Mouse (Mus musculus) liver, embryonic 15.5 days (tissue): Measurements from ENCODE around the gene Gm5678. TPM values are rescaled to one million over a fixed set of nuclear protein-coding genes. Genes with fewer than 3 reads are reported as not detected.

Source experiments
- ATAC-seq: fragments of 200-750 bp; cut with Nextera tagmentation; 2 replicates; pipeline ENCODE4 v1.8.0; 2017; ENCODE audit warnings: moderate number of reproducible peaks, mild to moderate bottlenecking, moderate library complexity; ENCODE audit not compliant: insufficient read depth
- H3K27ac ChIP-seq: fragments of 300-500 bp; sonication (generic); replicated peaks from 2 replicates; pipeline ENCODE4 v1.5.1; 2015; ENCODE audit warnings: mild to moderate bottlenecking, inconsistent platforms
- H3K27me3 ChIP-seq: fragments of 300-500 bp; sonication (generic); 2 replicates; pipeline ENCODE4 v1.6.1; 2015; ENCODE audit warnings: mild to moderate bottlenecking, inconsistent platforms
- H3K36me3 ChIP-seq: fragments of 300-500 bp; sonication (generic); replicated peaks from 2 replicates; pipeline ENCODE4 v1.6.1; 2015; ENCODE audit warnings: moderate library complexity, mild to moderate bottlenecking, inconsistent platforms
- H3K4me1 ChIP-seq: fragments of 300-500 bp; sonication (generic); replicated peaks from 2 replicates; pipeline ENCODE4 v1.6.1; 2015; ENCODE audit warnings: inconsistent platforms
- H3K4me2 ChIP-seq: fragments of 300-500 bp; sonication (generic); 2 replicates; pipeline ENCODE4 v1.6.1; 2015; ENCODE audit warnings: moderate library complexity, mild to moderate bottlenecking, inconsistent platforms
- H3K4me3 ChIP-seq: fragments of 300-500 bp; sonication (generic); replicated peaks from 2 replicates; pipeline ENCODE4 v1.5.1; 2015; ENCODE audit warnings: mild to moderate bottlenecking, inconsistent platforms
- H3K9ac ChIP-seq: fragments of 300-500 bp; sonication (generic); 2 replicates; pipeline ENCODE4 v1.6.1; 2015; ENCODE audit warnings: moderate library complexity, mild to moderate bottlenecking, inconsistent platforms
- H3K9me3 ChIP-seq: fragments of 300-500 bp; sonication (generic); replicated peaks from 2 replicates; pipeline ENCODE4 v1.6.1; 2016; ENCODE audit warnings: inconsistent platforms
- whole genome bisulfite sequencing: fragments of 180-500 bp; shearing (Covaris S2); methylation state at CpG from one replicate; pipeline ENCODE4 v1.1.7; 2015; ENCODE audit warnings: mixed read lengths; ENCODE audit not compliant: insufficient replicate concordance; 5-methylcytosine and 5-hydroxymethylcytosine counted together
- polyA plus RNA-seq: library from polyadenylated mRNA; unstranded; fragments of >200 nt; fragmentation: Nextera tagmentation; extraction: Ambion mirVana; gene quantifications from 2 replicates; pipeline ENCODE4 v1.2.1, GENCODE M21; 2015

The Gm5678 gene
- polyA plus RNA-seq, result not detected in 2 replicates

GRCm38 (mm10) chr16:93627761-93628400 lies at the start of gene Gm5678:
Gene Gm5678, plus strand, starts transcription at chr16:93628097.
- no peaks in the 10 kb centered on the region for H3K9me3 ChIP-seq
- H3K4me2 ChIP-seq, result no peak within 1 kb of the TSS
- H3K27me3 ChIP-seq, result peaks cover 6% of the 10 kb centered on the region
- no peak within 1 kb of the TSS for H3K9ac ChIP-seq
- no peaks in the 10 kb centered on the region for H3K4me1 ChIP-seq
- no peak within 1 kb of the TSS for H3K27ac ChIP-seq
- H3K4me3 ChIP-seq, result no peak within 1 kb of the TSS
- no peaks in the 10 kb centered on the region for H3K36me3 ChIP-seq
- 69% methylated on average over 23 of the region's 23 CpGs for WGBS
- ATAC-seq, result no peak

- Histone ChIP-seq H3K4me1 (no peaks in the 10 kb centered on the region), H3K27me3 (no peaks in the 10 kb centered on the region), H3K27ac (no peak overlapping the region), H3K36me3 (no peaks in the 10 kb centered on the region), H3K4me3 (no peak overlapping the region), H3K4me2 (no peak overlapping the region), H3K9me3 (no peaks in the 10 kb centered on the region), H3K9ac (no peak overlapping the region)
- ATAC-seq, result no peak
- WGBS, result 67% methylated on average over 8 of the region's 8 CpGs
These were observed 49.4 kb upstream of the Gm5678 start for GRCm38 (mm10) chr16:93578346-93579005.

GRCm38 (mm10) chr16:93581125-93581524 lies 46.8 kb upstream of the Gm5678 start:
- Histone ChIP-seq H3K36me3 (no peaks in the 10 kb centered on the region), H3K4me1 (0 out of 2 replicates have a peak, but pooled peaks cover 3% of the 10 kb centered on the region), H3K9me3 (no peaks in the 10 kb centered on the region), H3K4me3 (no peak overlapping the region), H3K4me2 (no peak overlapping the region), H3K9ac (no peak overlapping the region), H3K27ac (no peak overlapping the region), H3K27me3 (no peaks in the 10 kb centered on the region)
- WGBS, result 55% methylated on average over 6 of the region's 6 CpGs
- no peak for ATAC-seq

- Histone ChIP-seq H3K4me1 (peaks cover 3% of the 10 kb centered on the region; the same call in 1 of the 2 replicates), H3K27ac (no peak overlapping the region), H3K27me3 (no peaks in the 10 kb centered on the region), H3K4me3 (no peak overlapping the region), H3K9ac (no peak overlapping the region), H3K9me3 (no peaks in the 10 kb centered on the region), H3K4me2 (no peak overlapping the region), H3K36me3 (no peaks in the 10 kb centered on the region)
- no peak for ATAC-seq
- 60% methylated on average over 24 of the region's 24 CpGs for WGBS
These were observed 42.8 kb upstream of the Gm5678 start for GRCm38 (mm10) chr16:93584976-93585702.

- peak overlapping the region; percentile 32 for H3K4me2 ChIP-seq
- ATAC-seq, result no peak
These were observed 42.1 kb upstream of the Gm5678 start for GRCm38 (mm10) chr16:93585703-93586205.

GRCm38 (mm10) chr16:93586382-93586781 lies 41.5 kb upstream of the Gm5678 start:
- H3K36me3 ChIP-seq, result no peaks in the 10 kb centered on the region
- no peaks in the 10 kb centered on the region for H3K9me3 ChIP-seq
- WGBS, result 38% methylated on average over 8 of the region's 8 CpGs
- ATAC-seq, result no peak
- H3K4me2 ChIP-seq, result peak overlapping the region; percentile 32
- peak overlapping the region; percentile 19; the same call in 1 of the 2 replicates for H3K27ac ChIP-seq
- H3K4me1 ChIP-seq, result peaks cover 3% of the 10 kb centered on the region; the same call in 1 of the 2 replicates
- no peak overlapping the region for H3K9ac ChIP-seq
- H3K4me3 ChIP-seq, result no peak overlapping the region
- H3K27me3 ChIP-seq, result no peaks in the 10 kb centered on the region

More at GRCm38 (mm10) chr16:93585703-93586205, 42.1 kb upstream of the Gm5678 start:
- Histone ChIP-seq H3K4me1 (peaks cover 3% of the 10 kb centered on the region; the same call in 1 of the 2 replicates), H3K27me3 (no peaks in the 10 kb centered on the region), H3K4me3 (no peak overlapping the region), H3K36me3 (no peaks in the 10 kb centered on the region), H3K9me3 (no peaks in the 10 kb centered on the region), H3K9ac (no peak overlapping the region), H3K27ac (0 out of 2 replicates have a peak overlapping the region, but pooled peaks have one; percentile 19)
- WGBS, result 26% methylated on average over 9 of the region's 9 CpGs

- Histone ChIP-seq H3K36me3 (0 out of 2 replicates have a peak, but pooled peaks cover 5% of the 10 kb centered on the region), H3K4me2 (no peak overlapping the region), H3K9me3 (no peaks in the 10 kb centered on the region), H3K27me3 (no peaks in the 10 kb centered on the region), H3K4me1 (peaks cover 3% of the 10 kb centered on the region; the same call in 1 of the 2 replicates), H3K4me3 (no peak overlapping the region), H3K9ac (no peak overlapping the region), H3K27ac (no peak overlapping the region)
- ATAC-seq, result no peak
- WGBS, result 52% methylated on average over 4 of the region's 4 CpGs
These were observed 39.6 kb upstream of the Gm5678 start for GRCm38 (mm10) chr16:93588281-93588680.

- H3K9me3 ChIP-seq, result no peaks in the 10 kb centered on the region
- WGBS, result 79% methylated on average over 15 of the region's 15 CpGs
- no peak overlapping the region for H3K9ac ChIP-seq
- 0 out of 2 replicates have a peak overlapping the region, but pooled peaks have one; percentile 6 for H3K27ac ChIP-seq
- no peak for ATAC-seq
- H3K4me1 ChIP-seq, result no peaks in the 10 kb centered on the region; the same call in 1 of the 2 replicates
- H3K27me3 ChIP-seq, result no peaks in the 10 kb centered on the region
- no peak overlapping the region for H3K4me3 ChIP-seq
- H3K36me3 ChIP-seq, result 0 out of 2 replicates have a peak, but pooled peaks cover 9% of the 10 kb centered on the region
- no peak overlapping the region for H3K4me2 ChIP-seq
These were observed 37.0 kb upstream of the Gm5678 start for GRCm38 (mm10) chr16:93590915-93591314.

GRCm38 (mm10) chr16:93591450-93592430 lies 36.2 kb upstream of the Gm5678 start:
- Histone ChIP-seq H3K4me3 (no peak overlapping the region), H3K9me3 (no peaks in the 10 kb centered on the region), H3K27ac (no peak overlapping the region), H3K9ac (no peak overlapping the region), H3K27me3 (no peaks in the 10 kb centered on the region), H3K4me2 (no peak overlapping the region), H3K4me1 (no peaks in the 10 kb centered on the region; the same call in 1 of the 2 replicates), H3K36me3 (0 out of 2 replicates have a peak, but pooled peaks cover 12% of the 10 kb centered on the region)
- 73% methylated on average over 20 of the region's 20 CpGs for WGBS
- ATAC-seq, result no peak

GRCm38 (mm10) chr16:93592711-93593110 lies 35.2 kb upstream of the Gm5678 start:
- 75% methylated on average over 3 of the region's 3 CpGs for WGBS
- Histone ChIP-seq H3K9me3 (no peaks in the 10 kb centered on the region), H3K4me3 (no peak overlapping the region), H3K4me1 (no peaks in the 10 kb centered on the region; the same call in 1 of the 2 replicates), H3K4me2 (no peak overlapping the region), H3K27me3 (no peaks in the 10 kb centered on the region), H3K9ac (no peak overlapping the region), H3K27ac (no peak overlapping the region), H3K36me3 (0 out of 2 replicates have a peak, but pooled peaks cover 12% of the 10 kb centered on the region)
- no peak for ATAC-seq
